Mouse (Mus musculus) brown adipose tissue, adult 24 weeks (tissue): ENCODE results near the gene Phc1. TPM values are rescaled to one million over a fixed set of nuclear protein-coding genes. Genes with fewer than 3 reads are reported as not detected.

Source experiments
- H3K27ac ChIP-seq: fragments of 200-500 bp; replicated peaks from 2 replicates; pipeline ENCODE4 v1.5.1; 2012; ENCODE audit warnings: low read depth, mild to moderate bottlenecking, low read length
- H3K4me1 ChIP-seq: fragments of 200-500 bp; 2 replicates; pipeline ENCODE4 v1.6.1; 2012; ENCODE audit warnings: low read length, mixed read lengths; ENCODE audit not compliant: control insufficient read depth, insufficient read depth, insufficient read length
- H3K4me3 ChIP-seq: fragments of 200-500 bp; 2 replicates; pipeline ENCODE4 v1.5.1; 2012; ENCODE audit warnings: low read depth, mild to moderate bottlenecking, low read length, moderate library complexity; ENCODE audit not compliant: insufficient read depth
- polyA plus RNA-seq: library from polyadenylated mRNA; stranded (reverse); fragments of >200 nt; gene quantifications from 2 replicates; pipeline ENCODE4 v1.2.4, GENCODE M21; 2012; ENCODE audit not compliant: missing spikeins, insufficient read depth, insufficient read length

Phc1 gene
- polyA plus RNA-seq, 1 experiment: 5.8 TPM

DNA sequence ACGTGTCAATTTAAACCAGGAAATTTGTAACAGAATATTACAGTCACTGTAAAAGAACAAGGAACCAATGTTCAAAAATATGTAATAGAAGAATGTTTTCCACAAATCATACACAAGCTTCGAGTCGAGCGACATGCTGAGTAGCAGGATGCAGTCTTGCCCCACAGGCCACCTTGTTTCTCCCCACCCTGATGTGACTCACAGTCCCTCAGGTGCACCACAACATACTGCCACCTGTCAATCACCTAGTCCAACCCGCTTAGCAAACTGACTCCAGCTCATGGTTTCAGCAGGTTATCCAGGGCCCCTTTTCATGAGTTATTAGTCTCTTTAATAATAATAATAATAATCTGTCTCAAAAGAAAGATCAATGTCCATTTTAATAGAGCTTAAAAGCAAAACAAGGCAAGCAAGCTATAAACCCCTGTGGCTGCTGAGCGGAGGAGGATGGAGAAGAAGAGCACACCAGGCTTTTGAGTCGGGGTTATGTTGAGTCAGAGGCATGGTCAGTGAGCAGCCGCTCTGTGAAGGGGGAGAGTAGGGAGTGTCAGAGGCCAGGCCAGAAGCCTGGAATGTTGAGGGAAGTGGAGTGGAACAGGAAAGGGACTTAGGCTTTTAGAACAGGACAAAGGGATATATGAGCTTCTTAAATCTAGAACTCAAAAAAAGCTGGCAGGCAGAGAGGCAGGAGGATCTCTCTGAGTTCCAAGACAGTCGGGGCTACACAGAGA is 4.2 kb upstream of the Phc1 start:
- H3K27ac ChIP-seq: no peak overlapping the region
- H3K4me3 ChIP-seq: no peak overlapping the region
- H3K4me1 ChIP-seq: no peaks in the 10 kb centered on the region

DNA sequence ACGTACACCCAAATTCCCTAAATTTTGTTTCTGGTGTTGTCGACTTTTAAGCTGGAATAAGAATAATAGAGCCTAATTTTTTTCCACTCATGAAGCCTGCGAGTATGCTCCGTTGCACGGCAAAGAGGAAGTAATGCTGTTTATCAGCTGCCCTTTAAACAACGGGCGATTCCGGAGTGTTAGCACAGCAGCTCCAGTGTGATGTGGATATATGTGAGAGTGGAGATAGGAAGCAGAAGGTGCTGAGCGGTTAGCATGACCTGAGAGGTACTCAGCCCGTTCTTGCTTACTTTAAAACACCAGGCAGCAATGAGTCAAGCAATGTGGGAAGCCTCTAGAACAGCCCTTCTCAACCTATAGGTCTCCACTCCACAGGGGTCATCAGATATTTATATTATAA is 3.4 kb upstream of the Phc1 start:
- no peak overlapping the region for H3K27ac ChIP-seq
- H3K4me1 ChIP-seq: no peaks in the 10 kb centered on the region
- no peak overlapping the region for H3K4me3 ChIP-seq

DNA sequence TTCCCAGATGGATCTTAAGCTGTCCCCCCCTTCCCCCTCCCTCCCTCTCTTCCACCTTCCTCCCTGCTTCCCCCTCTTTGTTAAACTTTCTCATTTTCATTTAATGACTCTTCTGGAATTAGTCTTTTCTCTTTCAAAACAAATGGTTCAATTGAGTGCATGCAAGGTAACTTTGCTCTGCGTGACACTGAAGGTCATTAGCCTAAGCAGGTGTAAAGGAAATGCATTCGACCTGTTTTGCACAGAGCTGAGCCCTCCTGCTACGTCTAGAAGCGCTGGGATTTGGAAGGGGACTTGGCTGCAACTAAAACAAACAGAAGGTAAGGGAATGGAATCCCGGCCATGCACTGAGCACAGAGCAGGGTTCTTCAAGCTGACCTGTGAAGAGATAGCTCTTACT is 1.8 kb upstream of the Phc1 start:
- H3K4me3 ChIP-seq: no peak overlapping the region
- H3K4me1 ChIP-seq: no peaks in the 10 kb centered on the region
- H3K27ac ChIP-seq: no peak overlapping the region

DNA sequence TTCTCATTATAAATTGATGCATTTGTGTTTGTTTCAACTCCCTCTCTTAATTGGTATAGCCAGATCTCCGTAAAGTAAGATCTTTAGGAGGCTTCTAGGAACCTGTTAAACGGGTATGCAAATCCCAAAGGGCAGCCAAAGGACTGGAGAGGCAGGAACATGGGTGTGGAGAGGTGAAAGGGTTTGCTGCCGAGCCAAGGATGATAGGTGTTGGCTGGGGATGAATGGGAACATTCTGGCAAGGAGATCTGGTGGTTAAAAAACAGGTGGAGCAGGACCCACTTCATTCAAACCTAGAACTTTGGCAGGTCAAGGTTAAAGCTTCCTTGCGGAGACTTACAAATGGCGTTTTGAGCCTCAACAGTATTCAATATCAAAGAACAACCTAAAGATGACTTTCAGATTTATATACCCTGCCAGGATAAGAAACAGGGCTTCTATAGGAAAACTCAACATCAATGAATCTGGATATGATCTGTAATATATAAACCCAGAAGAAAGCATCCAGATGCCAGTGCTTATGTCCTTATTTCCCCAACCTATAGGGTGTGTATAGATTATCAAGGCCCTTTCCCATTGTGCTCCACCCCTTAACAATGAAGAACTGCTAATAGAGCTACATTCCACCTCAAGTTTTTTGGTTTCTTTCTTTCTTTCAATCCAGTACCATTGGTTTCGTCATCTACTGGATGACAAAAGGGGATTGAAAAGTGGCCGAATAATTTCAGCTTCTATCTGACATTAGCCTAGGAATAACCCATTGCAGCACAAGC is 863 bp upstream of the Phc1 start:
- H3K27ac ChIP-seq: no peak overlapping the region
- H3K4me3 ChIP-seq: no peak overlapping the region
- no peaks in the 10 kb centered on the region for H3K4me1 ChIP-seq

DNA sequence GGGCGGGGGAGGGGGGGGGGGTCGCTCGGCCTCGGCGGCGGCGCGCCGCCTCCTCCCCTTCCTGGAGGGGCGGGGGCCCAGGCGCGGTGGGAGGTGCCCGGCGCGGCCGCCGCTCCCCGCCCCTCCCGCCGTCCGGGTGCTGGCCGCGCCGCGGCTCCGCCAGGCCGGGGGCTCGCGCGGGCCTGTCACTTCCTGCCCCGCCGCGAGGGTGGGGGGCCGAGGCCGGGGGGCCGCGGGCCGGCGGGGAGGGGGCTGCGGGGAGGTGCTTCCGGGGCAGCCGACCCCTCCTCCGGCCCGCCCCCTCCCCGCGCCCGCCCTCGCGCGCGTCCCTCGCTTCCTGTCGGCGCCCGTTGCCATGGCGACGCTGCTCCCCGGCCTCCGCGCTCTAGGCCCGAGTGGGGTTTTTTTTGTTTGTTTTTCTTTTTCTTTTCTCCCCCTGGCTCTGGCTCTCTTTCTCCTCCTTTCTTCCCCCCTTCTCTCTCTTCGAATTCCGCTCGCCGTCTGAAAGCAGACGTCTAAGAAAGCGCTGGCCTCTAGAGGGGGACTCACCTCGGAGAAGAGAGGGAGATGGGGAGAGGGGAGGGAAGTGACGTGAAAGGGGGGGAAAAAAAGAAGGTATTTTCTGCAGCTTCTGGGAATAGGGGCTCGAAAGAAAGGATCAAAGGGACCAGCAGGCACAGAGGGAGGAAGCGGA is 566 bp downstream of the Phc1 start:
- H3K27ac ChIP-seq: peak overlapping the region; percentile 85

DNA sequence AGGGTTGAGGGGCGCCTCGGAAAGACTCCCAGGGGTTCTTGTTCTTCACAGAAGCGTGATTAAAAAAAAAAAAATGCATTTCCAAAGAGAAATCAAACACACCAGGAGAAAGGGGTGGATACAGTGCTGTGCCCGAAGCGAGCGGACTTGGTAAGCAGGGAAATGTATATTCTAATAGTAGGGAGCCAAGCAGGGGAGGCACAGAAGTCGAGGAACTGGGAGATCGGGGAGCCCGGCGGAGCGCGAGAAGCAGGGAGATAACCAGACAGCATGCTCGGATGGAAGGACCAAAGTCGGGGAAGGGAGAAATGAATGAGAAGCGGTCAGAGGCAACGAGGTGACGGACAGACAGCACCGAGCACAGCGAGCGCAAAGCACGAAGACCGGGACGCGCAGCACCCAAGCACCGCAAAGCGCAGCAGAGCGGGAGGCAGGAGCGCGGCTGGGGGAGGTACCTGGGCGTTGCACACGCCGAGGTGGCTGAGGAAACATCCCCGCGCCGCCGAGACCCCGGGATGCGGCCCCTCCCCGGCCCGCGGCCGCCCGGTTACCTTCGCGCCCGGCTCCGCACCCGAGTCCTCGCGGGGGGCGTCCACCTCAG is 1.2 kb downstream of the Phc1 start:
- Histone ChIP-seq H3K4me1 (no peaks in the 10 kb centered on the region), H3K4me3 (peak overlapping the region; percentile 91), H3K27ac (no peak overlapping the region)

More for the DNA sequence above, 566 bp downstream of the Phc1 start:
- H3K4me1 ChIP-seq: no peaks in the 10 kb centered on the region
- H3K4me3 ChIP-seq: peak overlapping the region; percentile 99

DNA sequence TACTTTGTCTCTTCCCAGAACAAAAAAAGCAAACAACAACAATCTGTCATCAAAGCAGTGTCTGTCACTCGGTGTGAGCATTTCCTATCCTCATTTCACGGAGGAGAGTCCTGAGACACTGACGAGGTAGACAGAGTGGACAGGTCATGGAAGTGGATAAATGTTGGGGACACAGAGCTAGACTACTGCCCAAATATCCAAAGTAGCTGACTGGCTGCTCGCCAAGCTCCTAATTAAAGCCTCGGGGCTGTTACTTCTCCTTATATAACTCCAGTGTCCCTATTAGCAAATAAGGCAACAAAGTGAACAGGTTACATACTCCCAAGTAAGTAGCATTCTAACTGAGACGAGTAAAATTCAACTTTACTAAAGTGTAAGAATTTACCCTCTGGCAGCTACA is 2.8 kb downstream of the Phc1 start:
- Histone ChIP-seq H3K27ac (no peak overlapping the region), H3K4me3 (no peak overlapping the region), H3K4me1 (no peaks in the 10 kb centered on the region)

DNA sequence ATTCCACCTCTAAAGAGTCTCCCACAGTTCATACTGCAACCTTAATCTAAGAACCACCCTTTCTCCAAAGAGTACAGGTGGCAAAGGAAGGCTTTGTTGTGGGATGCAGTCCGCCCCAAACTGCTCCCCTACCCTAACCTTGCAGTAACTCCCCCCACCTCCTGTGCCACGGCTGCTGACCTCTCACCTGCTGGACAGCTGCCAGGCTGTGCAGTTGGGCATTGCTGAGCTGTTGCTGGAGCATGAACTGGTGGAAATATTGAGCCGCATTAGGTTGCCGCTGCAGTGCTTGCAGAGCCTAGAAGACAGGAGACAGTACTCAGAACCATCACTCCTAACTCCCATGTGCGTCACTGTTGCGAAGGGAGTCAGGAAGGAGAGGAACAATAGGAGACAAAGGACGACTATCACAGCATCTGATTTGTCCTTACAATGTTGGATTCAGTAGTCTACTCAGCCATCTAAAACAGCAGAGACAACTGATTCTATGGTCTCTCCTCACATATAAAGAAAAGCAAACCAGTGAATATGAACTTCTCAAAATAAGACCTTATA is 5.5 kb downstream of the Phc1 start:
- no peak overlapping the region for H3K4me3 ChIP-seq
- H3K4me1 ChIP-seq: no peaks in the 10 kb centered on the region
- H3K27ac ChIP-seq: no peak overlapping the region

DNA sequence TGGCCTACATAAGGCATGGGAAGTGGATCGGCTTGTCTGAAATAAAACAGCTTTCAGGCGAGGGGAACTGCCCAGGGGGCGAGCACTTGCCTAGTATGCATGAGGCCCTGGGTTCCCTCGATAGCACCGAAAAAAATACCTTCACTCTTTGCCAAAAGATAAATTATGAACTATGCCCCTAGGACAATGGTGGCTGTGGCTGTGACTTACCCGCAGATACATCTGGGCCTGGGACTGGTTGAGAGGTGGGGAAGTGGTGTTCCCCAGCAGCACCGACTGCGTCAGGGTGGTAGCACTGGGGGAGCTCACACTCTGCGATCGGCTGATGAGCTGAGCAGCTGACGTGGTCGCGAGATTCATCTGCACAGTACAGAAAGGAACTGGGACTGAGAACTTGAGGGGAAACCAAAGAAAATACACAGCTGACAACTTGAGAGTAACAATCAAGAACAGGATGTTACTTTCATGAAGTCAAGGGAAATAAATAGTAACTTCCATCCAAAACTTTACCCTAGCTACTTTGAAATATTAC is 7.2 kb downstream of the Phc1 start:
- Histone ChIP-seq H3K27ac (no peak overlapping the region), H3K4me1 (no peaks in the 10 kb centered on the region), H3K4me3 (no peak overlapping the region)

DNA sequence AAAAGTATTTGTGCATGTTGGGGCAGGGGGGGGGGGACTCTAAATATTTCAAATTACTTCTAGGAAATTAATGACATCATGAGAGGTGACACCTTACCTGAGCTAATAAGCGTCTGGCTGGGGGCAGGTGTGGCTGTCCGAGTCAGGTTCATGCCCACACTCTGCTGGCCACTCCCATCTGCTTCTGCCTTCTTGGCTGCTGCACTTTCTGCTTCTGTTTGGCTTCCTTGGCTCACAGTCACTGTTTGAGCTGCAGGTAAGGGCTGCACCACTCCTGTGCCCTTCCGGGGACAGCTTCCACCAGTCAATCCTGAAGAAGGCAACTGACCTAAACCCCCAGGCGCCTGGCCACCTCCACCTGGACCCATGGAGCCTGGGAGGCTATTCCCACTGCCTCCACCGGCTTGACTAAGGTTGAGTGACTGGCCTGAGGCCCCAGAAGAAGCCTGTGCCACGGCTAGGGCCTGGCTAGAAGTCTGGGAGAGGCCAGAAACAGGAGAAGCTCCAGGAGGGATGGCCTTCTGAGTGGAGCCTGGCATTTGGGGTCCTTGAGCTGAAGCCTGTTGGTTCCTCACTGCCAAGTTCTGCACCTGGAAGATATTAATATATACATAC is 14.9 kb downstream of the Phc1 start:
- Histone ChIP-seq H3K4me3 (no peak overlapping the region), H3K4me1 (no peaks in the 10 kb centered on the region), H3K27ac (no peak overlapping the region)

DNA sequence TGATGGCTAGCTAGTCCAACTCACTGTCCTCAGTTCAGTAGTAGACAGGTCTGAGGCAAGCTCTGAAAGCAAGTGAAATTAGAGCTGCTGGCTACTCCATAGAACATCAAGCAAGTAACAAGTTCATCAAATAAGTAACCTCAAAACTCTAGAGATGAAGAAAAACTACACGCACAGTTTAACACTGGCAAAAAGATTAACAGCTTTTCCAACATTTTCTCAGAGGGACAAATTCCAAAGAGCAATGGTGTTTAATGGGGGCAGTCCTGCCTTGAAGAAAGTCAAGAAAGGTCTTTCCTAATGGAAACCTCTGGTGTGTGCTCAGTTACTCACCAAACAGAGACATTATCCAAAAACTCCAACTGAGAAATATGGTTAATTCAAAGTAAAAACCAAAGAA is 21.6 kb downstream of the Phc1 start:
- no peak overlapping the region for H3K4me3 ChIP-seq
- H3K4me1 ChIP-seq: no peaks in the 10 kb centered on the region
- H3K27ac ChIP-seq: no peak overlapping the region

DNA sequence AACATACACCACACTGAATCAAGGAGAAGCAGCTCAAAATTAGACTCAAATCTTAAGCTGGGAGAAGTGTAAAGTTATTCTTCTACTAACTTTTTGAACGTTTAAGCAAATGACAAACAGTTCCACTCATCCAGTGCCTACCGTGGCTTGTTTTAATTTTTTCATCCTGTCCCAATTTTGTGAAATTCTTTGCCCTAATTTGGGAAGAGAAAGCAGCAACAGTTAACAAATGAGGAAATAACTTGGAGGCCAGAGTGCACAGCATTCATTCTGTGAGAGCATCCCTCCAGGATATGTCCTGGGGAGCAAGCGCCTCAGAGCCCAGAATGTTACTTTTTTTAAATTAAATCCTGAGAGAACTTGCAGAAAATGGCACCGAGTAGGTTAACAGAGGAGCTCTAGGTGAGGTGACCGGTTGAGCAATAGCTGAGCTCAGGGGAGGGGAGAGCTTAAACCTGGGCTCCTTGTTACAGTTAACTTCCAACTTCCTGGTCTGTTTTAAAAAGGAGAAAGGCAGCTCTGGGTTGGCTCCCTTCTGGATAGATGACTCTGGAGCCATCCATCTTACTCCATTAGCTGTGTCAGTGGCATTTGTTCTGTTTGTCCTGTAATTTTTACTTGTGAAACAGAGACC is 30.1 kb downstream of the Phc1 start:
- H3K27ac ChIP-seq: no peak overlapping the region
- no peaks in the 10 kb centered on the region; the same call in 1 of the 2 replicates for H3K4me1 ChIP-seq
- H3K4me3 ChIP-seq: peak overlapping the region; percentile 79; the same call in 1 of the 2 replicates

DNA sequence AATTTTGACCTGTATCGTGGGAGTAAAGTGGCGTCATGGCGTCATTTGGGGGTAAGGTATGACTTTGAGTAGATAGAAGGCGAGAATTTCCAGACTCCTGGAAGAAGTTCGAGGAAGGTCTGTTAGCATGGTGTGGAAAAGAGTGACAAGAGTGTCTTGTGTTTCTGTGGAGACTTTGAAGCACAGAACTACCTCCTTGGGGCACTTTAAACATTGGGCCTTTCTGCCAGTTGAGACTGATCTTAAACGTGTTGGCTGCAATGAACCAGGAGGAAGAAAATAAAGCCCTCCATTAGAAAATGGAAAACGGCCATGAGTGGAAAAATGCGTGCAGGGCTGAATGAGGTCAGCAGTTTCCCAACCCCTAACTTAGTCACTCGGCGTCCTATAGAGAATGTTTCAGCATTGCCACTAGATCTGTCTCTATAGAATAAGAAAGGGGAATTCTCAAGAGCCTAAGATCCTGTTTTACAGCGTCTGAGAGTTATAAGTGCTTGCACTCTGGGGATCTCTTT is 30.9 kb downstream of the Phc1 start:
- Histone ChIP-seq H3K4me3 (peak overlapping the region; percentile 79), H3K4me1 (no peaks in the 10 kb centered on the region; the same call in 1 of the 2 replicates), H3K27ac (peak overlapping the region; percentile 51)
